Mouse (Mus musculus): Measurements from ENCODE around the gene Klhl26. TPM values are rescaled to one million over a fixed set of nuclear protein-coding genes. Genes with fewer than 3 reads are reported as not detected.

Klhl26 gene
- polyA plus RNA-seq, 1 experiment: 32.5 TPM

- H3K4me2 ChIP-seq (ENCODE audit: low read depth): no peak overlapping the region
- no peak for TF ChIP-seq SRF (IDR thresholded peaks at IDR 0.05; ENCODE audit: control insufficient read depth, insufficient read length, low read depth)
- no peak for TF ChIP-seq POLR2A (IDR thresholded peaks at IDR 0.05; ENCODE audit: insufficient read length, low read depth)
- TF ChIP-seq REST (IDR thresholded peaks at IDR 0.05; ENCODE audit: insufficient read depth, insufficient read length): no peak
- TF ChIP-seq E2F4 (IDR thresholded peaks at IDR 0.05; ENCODE audit: insufficient read depth): no peak
- no peak for TF ChIP-seq MYOD1 (IDR thresholded peaks at IDR 0.05; ENCODE audit: control insufficient read depth in 1 of 3, insufficient read length in 2 of 3, low read depth in 2 of 3)
- no peak for TF ChIP-seq TCF3 (IDR thresholded peaks at IDR 0.05; ENCODE audit: insufficient read length, low read depth)
- no peak for TF ChIP-seq MAX (IDR thresholded peaks at IDR 0.05; ENCODE audit: low read depth)
- TF ChIP-seq MYOG (IDR thresholded peaks at IDR 0.05; ENCODE audit: control insufficient read depth in 1 of 3, insufficient read depth in 1 of 3, insufficient read length in 2 of 3, low read depth in 2 of 3): no peak
- no peak for TF ChIP-seq TCF12 (IDR thresholded peaks at IDR 0.05; ENCODE audit: insufficient read depth, poor library complexity, severe bottlenecking)
- no peak for TF ChIP-seq CEBPB (IDR thresholded peaks at IDR 0.05; ENCODE audit: insufficient read depth, poor library complexity, severe bottlenecking)
- TF ChIP-seq POLR2AphosphoS2 (IDR thresholded peaks at IDR 0.05; ENCODE audit: insufficient read length, low read depth): no peak
- TF ChIP-seq USF1 (IDR thresholded peaks at IDR 0.05; ENCODE audit: low read depth): no peak
Observed at GRCm38 (mm10) chr8:70414310-70414946, 62.3 kb downstream of the Klhl26 start.

GRCm38 (mm10) chr8:70410281-70410680, 66.5 kb downstream of the Klhl26 start:
- Histone ChIP-seq H3K27me3 (ENCODE audit: control insufficient read depth, insufficient read depth, insufficient read length) (no peaks in the 10 kb centered on the region), H3K79me2 (ENCODE audit: control insufficient read depth, insufficient read depth) (no peaks in the 10 kb centered on the region), H3K36me3 (ENCODE audit: control insufficient read depth, insufficient read depth) (no peaks in the 10 kb centered on the region), H3K4me3 (no peak overlapping the region), H3K4me2 (ENCODE audit: low read depth) (no peak overlapping the region), H3ac (ENCODE audit: control insufficient read depth, insufficient read length) (no peak overlapping the region)
- no peak for TF ChIP-seq SRF (IDR thresholded peaks at IDR 0.05; ENCODE audit: control insufficient read depth, insufficient read length, low read depth)

More at GRCm38 (mm10) chr8:70414310-70414946, 62.3 kb downstream of the Klhl26 start:
- Histone ChIP-seq H3K79me2 (ENCODE audit: control insufficient read depth, insufficient read depth) (no peaks in the 10 kb centered on the region), H3K27me3 (ENCODE audit: control insufficient read depth, insufficient read depth, insufficient read length) (no peaks in the 10 kb centered on the region), H3K36me3 (ENCODE audit: control insufficient read depth, insufficient read depth) (no peaks in the 10 kb centered on the region), H3ac (ENCODE audit: control insufficient read depth, insufficient read length) (no peak overlapping the region), H3K4me3 (no peak overlapping the region)

- TF ChIP-seq USF1 (IDR thresholded peaks at IDR 0.05; ENCODE audit: low read depth) (no peak), E2F4 (IDR thresholded peaks at IDR 0.05; ENCODE audit: insufficient read depth) (no peak)
- Histone ChIP-seq H3K36me3 (ENCODE audit: control insufficient read depth, insufficient read depth) (no peaks in the 10 kb centered on the region), H3K4me3 (no peak overlapping the region), H3K27me3 (ENCODE audit: control insufficient read depth, insufficient read depth, insufficient read length) (no peaks in the 10 kb centered on the region), H3K4me2 (ENCODE audit: low read depth) (no peak overlapping the region), H3K79me2 (ENCODE audit: control insufficient read depth, insufficient read depth) (no peaks in the 10 kb centered on the region), H3ac (ENCODE audit: control insufficient read depth, insufficient read length) (no peak overlapping the region)
Observed at GRCm38 (mm10) chr8:70409455-70409871, 67.3 kb downstream of the Klhl26 start.

- no peaks in the 10 kb centered on the region for H3K79me2 ChIP-seq (ENCODE audit: control insufficient read depth, insufficient read depth)
- no peak overlapping the region for H3K4me3 ChIP-seq
- no peaks in the 10 kb centered on the region for H3K27me3 ChIP-seq (ENCODE audit: control insufficient read depth, insufficient read depth, insufficient read length)
- no peak overlapping the region for H3ac ChIP-seq (ENCODE audit: control insufficient read depth, insufficient read length)
- H3K4me2 ChIP-seq (ENCODE audit: low read depth): no peak overlapping the region
- no peak for TF ChIP-seq POLR2A (IDR thresholded peaks at IDR 0.05; ENCODE audit: insufficient read length, low read depth)
- no peak for TF ChIP-seq REST (IDR thresholded peaks at IDR 0.05; ENCODE audit: insufficient read depth, insufficient read length)
- no peak for TF ChIP-seq POLR2AphosphoS2 (IDR thresholded peaks at IDR 0.05; ENCODE audit: insufficient read length, low read depth)
- no peak for TF ChIP-seq CEBPB (IDR thresholded peaks at IDR 0.05; ENCODE audit: insufficient read depth, poor library complexity, severe bottlenecking)
- no peak for TF ChIP-seq E2F4 (IDR thresholded peaks at IDR 0.05; ENCODE audit: insufficient read depth)
- TF ChIP-seq TCF12 (IDR thresholded peaks at IDR 0.05; ENCODE audit: insufficient read depth, poor library complexity, severe bottlenecking): no peak
- TF ChIP-seq USF1 (IDR thresholded peaks at IDR 0.05; ENCODE audit: low read depth): no peak
- no peak for TF ChIP-seq MYOG (IDR thresholded peaks at IDR 0.05; ENCODE audit: control insufficient read depth in 1 of 3, insufficient read depth in 1 of 3, insufficient read length in 2 of 3, low read depth in 2 of 3)
- TF ChIP-seq TCF3 (IDR thresholded peaks at IDR 0.05; ENCODE audit: insufficient read length, low read depth): no peak
- no peaks in the 10 kb centered on the region for H3K36me3 ChIP-seq (ENCODE audit: control insufficient read depth, insufficient read depth)
Observed at GRCm38 (mm10) chr8:70409019-70409418, 67.7 kb downstream of the Klhl26 start.

GRCm38 (mm10) chr8:70408301-70408700, 68.5 kb downstream of the Klhl26 start:
- H3K27me3 ChIP-seq (ENCODE audit: control insufficient read depth, insufficient read depth, insufficient read length): no peaks in the 10 kb centered on the region
- H3K79me2 ChIP-seq (ENCODE audit: control insufficient read depth, insufficient read depth): no peaks in the 10 kb centered on the region
- no peak overlapping the region for H3K4me3 ChIP-seq
- H3K4me2 ChIP-seq (ENCODE audit: low read depth): no peak overlapping the region
- H3ac ChIP-seq (ENCODE audit: control insufficient read depth, insufficient read length): no peak overlapping the region
- no peaks in the 10 kb centered on the region for H3K36me3 ChIP-seq (ENCODE audit: control insufficient read depth, insufficient read depth)
- TF ChIP-seq MYOG (IDR thresholded peaks at IDR 0.05; ENCODE audit: control insufficient read depth in 1 of 3, insufficient read depth in 1 of 3, insufficient read length in 2 of 3, low read depth in 2 of 3) (peak in 1 of 3 experiments; percentile 81), MYOD1 (IDR thresholded peaks at IDR 0.05; ENCODE audit: control insufficient read depth in 1 of 3, insufficient read length in 2 of 3, low read depth in 2 of 3) (peak in 1 of 3 experiments; percentile 76), TCF3 (IDR thresholded peaks at IDR 0.05; ENCODE audit: insufficient read length, low read depth) (no peak), E2F4 (IDR thresholded peaks at IDR 0.05; ENCODE audit: insufficient read depth) (no peak), USF1 (IDR thresholded peaks at IDR 0.05; ENCODE audit: low read depth) (no peak), REST (IDR thresholded peaks at IDR 0.05; ENCODE audit: insufficient read depth, insufficient read length) (no peak), CEBPB (IDR thresholded peaks at IDR 0.05; ENCODE audit: insufficient read depth, poor library complexity, severe bottlenecking) (no peak), POLR2AphosphoS2 (IDR thresholded peaks at IDR 0.05; ENCODE audit: insufficient read length, low read depth) (no peak), SRF (IDR thresholded peaks at IDR 0.05; ENCODE audit: control insufficient read depth, insufficient read length, low read depth) (no peak), POLR2A (IDR thresholded peaks at IDR 0.05; ENCODE audit: insufficient read length, low read depth) (no peak)

Measured in myocyte (in vitro differentiated cells).